Mouse (Mus musculus) thymus, postnatal 25 days (tissue): ENCODE measurements at regions not wholly inside any gene's neighbourhood (a gene's known extent, or its start where the extent isn't known, plus 50 kb on each side); places are given as distances from the start of the nearest gene placed in this dataset.

Experiments used
- DNase-seq: peaks from one replicate; pipeline ENCODE4 v3.0.0; 2022

DNA sequence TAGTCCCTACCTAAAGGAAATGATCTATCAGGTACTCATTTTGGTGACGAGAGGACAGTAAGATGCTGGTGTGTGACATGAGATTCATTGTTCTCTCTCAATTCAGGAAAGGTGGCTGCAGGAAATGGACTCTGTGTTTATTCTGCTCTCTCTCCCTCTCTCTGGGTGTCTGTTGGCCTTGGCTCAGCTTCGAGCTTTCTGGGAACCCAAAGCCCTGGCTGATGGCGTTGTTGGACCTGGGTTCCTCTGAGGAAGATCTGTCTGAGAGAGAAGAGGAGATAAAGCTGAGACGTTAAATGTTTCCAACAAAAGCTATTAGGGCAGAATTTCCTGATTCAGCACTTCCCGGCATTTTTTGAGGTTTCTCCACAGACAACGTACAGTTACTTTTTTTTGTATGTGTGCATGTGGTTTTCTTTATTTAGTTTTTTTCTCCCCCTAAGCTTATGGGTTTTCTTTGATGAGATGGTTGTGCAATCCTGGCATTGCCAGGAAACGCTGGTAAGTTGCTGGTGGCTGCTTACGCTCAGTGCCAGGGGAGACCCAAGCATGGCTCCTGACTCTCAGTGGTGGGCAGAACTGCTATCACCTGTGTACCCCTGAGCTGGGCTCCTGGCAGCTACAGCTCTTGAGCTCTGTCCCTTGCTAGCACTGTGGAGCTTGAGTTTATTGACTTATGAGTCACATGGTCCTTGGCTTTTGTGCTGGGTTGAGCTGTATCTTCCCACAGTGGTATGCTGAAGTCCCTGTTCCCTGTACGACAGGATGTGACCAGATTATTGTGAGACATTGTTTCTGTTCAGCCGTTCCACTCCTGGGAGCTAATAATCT, 249.8 kb downstream of the Gm10260 start:
- DNase-seq: no peak

DNA sequence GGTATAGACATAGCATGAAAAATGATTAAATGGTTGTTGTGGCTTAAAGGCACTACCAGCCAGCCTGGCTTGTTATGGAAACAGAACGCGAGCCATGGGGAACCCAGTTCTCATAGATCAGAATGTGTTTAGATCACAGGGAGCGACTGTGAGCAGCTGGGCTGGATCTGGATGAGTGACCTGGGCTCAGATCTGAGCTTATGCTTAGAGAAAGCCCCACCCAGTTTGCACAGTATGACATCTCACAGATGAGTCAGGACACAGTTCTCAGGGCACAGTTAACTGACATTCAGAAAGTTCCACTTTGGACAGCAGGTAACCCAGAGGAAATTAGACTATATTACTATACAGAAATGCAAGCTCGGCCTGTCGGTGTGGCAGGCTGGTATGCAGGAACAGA, 255.5 kb downstream of the Gm10260 start:
- DNase-seq: no peak

DNA sequence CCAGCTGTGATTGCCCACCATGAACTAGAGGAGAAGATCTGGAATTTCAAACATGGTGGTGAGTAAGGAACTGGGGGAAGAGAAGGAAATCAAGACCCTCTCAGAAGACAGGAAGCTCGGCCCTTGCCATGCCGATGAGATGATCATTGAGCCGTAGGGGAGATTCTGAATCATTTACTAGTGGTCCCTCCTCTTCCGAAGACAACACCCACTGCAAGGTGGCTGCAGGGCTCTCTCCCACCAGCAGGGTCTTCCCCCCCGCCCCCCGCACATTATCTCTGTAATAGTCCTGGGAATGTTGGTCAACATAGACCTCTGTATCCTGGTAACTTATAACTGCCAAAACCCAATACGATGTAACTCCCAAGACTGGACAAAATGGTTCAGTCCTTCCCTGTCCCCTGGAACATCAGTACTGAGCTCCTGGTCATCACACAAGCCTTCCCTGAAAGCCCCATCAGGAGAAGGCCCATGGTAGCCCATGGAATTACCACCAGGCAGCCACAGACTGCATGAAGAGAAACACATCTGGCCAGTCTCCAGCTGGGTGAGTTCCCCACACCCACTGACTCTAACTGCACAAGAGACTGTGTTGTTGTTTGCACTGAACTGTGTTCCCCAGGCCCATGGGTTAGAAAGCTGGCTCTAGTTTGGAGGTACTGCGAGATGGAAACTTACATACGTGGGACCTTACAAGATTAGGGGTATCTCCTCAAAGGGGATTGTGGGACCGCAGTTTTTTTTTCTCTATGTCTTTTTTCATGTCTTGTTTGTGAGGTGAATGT, 256.3 kb downstream of the Gm10260 start:
- DNase-seq: no peak

DNA sequence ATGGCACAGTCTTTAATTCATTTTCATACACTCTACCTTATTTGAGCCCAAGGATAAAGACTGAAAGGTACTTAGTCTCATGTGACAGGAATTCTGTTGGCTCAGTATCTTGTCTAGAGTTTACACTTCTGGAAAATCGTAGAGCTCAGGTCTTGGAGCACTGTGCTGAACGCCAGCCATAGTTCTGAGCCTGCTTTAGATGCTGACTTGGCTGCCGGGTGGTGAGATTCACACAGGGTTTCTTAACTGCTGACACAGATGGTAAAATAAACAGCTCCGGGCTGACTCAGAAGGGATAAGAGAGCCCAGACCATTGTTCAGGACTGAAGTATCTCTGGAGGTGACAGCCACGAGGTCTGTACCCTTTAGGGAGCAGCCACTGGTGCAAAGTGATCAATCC, 257.0 kb downstream of the Gm10260 start:
- no peak for DNase-seq

DNA sequence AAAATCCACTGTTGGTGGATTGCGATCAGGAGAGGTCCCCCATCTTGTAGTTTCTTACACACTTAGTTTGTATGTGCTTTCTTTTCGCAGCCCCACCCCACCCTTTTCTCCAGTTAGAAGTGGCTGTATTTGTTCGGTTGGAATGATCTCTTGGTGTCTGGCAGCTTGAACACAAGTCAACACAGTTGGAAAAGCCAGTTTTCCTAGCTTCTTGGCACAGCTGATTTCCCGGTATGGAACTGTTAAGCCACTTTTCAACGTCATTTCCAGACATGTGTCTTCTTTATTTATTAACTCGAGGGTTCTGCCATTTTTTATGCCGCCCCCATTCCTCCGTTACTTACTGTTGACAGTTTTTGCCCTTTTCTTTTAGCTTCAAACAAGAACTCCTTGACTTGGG, 259.2 kb downstream of the Enc1 start:
- DNase-seq: no peak

DNA sequence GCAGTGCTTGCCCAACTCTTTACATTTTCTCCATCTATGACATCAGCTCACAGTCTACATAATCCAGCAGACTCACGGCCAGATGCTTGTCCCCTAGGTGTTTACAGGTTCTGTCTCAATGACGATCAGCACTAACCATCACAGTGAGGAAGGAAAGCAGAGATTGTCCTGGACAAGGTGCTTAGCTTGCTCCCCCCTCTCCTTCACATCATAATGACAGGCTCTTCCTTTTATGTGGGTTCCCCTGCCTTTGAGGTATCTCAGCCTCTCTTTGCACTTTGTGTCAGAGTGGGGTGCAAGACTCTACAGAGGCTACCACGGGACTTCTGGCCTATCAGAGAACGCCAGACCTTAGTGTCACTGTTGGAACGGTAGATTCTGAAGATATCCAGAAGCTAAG, 258.1 kb downstream of the Enc1 start:
- peak; percentile 19 for DNase-seq

DNA sequence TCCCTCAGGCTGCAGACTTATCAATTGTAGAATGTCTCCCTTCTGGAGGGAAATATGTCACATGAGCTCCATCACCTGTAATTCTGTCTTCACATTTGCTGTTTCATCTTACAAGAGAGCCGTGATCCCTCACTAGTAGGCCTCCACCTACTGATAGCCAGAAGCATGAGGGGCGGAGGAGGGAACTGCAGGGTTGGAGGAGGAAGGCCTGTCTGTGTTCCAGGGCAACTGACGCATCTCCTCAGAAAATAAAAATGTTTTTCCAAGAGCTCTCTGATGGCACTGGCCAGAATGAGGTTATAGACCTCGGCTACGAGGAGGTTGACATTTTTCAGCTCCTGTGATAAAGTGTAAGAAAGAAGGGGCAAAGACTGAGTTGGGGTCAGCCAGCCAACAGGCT, 257.0 kb downstream of the Enc1 start:
- no peak for DNase-seq

DNA sequence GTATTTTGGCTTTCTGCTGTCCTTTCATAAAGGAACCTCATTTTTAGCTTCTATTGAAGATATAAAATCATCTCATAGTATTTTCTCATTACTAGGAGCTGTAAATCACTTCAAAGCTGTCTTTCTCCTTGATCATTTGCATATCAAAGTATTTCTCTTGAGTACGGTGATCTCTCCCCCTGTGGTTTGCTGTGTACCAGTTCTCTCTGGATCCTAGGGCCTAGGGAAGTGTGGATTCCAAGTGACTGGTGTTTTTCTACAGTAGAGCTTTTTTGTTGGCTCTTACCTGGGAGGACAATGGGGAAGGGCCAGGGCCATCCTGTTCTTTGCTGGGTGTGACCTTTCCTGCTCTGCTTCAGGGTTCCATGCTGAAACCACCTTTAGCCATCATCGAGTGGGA, 253.9 kb downstream of the Enc1 start:
- no peak for DNase-seq

DNA sequence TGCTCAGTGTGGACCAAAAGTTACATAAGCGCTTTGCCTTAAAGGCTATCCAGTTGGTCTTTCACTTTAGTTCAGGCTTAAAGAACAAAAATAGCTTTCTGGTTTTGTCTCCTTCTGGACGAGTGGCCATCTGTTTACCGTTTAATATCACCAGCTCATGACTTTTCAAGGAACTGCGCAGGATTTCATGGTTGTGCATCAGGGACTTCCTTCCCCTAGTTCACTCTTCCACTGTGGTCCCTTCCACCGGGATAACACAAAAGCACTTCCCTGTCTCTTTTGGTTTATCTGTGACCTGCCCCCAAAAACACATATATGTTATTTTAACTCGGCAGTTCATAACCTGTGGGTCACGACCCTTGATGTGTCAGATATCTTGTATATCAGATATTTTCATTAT, 252.9 kb downstream of the Enc1 start:
- DNase-seq: no peak

DNA sequence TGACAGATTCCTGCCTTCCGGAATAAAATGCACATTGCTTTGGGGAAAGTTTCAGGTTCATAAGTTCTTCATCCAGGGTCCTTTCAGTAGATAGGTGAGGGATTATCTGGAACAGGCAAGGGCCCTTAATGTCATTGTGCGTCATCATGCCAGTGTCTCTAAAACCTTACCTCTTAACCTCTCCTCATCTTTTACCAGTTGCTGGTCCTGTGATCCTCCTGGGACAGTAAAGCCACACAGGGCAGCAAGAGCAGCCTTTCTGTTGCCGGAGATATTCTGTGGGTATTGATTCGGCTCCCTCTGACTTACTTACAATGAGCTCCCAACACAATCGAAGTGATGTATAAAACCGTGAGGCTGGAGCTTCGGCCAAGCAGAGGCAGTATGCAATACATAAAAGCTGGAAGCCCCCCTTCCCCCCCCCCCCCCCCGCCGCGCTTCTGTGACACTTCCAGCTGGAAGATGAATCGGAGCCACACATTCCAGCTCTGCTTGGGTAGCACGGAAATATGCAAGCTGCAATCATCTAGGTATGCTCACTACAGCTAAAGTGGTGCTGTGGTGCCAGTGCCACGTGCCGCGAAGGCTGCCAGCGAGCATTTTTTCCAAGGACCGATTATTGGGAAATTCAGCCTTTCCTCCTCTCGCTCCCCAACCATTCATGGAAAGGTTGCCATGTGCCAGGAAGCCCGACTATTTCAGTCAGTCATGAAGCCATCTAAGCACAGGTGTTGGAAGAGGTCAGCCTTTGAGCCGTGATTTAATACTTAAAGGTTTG, 252.2 kb downstream of the Enc1 start:
- DNase-seq: no peak

DNA sequence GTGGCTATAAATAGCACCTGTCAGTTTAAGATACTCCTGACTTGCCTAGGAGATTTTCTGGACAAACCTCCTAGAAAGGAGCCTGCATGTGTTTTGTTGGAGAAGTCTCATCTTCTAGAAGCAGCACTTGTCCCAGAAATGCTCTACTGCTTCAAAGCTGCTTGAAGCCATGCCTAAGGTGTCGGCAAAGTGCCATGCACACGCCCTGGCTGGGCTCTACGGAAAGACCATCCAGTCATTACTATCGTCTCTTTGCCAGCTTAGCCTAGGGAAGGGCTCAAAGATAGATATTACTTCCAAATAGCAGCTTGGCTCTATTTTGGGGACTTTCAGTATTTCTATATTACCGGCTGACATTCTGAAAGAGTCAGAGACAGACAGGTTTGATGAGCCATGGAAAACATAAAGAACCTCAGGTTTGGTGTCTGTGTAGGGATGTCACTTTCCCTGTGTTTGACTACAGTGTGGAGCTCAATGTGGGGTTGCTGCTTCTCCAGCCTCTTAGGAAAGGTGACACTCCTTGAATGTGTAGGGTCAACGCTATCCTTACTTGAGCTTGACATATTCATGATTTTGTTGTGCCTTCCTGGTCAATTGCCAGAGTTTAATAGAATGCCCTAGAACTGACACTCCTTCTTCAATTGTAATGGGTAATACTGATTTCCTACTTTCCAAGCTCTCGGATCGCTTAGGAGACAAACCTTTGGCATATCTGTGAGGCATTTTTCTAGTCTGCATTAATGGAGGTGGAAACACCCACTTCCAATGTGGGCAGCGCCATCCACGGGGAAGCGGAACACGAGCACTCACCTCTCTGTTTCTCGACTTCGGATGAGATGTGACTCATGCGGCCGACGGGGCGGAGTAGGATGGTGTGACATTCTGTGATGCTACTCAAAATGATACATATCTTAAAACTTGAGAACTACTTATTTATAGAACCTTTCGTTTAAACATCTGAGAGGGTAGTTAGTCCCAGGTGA, 251.3 kb downstream of the Enc1 start:
- no peak for DNase-seq

DNA sequence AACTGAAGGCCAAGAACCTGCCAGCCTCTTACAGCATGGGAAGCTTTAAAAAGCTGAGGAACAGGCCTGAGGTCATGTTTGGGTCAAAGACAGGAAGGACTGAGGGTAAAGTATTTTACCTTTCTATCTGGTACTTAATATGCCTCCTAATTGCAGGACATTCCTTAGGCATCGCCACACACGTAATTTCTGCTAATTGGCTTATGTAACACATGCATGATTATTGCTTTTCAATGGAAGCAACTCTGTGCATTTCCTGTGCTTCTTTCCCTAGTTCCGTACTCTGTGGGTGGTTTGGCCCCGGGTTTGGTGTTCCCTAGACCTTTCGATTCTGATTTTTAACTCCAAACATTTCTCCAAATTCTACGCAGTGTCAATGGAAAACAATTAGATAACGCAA, 249.2 kb downstream of the Enc1 start:
- DNase-seq: no peak

DNA sequence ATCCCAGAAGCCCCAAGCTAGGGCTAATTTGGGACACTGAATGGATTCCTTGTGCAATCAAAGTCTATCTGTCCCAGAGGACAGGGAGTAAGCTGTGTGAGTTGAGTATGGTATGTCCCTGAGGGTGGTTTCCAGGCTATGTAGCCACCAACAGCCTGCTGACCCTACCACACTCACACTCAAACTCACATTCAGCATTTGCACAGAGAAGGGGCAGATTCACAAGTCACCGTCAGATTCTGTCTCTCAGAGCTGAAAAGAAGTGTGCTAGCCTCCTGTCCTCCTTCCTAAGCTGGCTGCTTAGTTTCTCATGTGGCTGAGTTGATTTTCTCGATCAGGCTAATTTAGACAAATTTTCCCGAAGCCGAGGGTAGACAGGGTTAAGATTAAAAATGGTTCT, 248.8 kb downstream of the Enc1 start:
- no peak for DNase-seq

DNA sequence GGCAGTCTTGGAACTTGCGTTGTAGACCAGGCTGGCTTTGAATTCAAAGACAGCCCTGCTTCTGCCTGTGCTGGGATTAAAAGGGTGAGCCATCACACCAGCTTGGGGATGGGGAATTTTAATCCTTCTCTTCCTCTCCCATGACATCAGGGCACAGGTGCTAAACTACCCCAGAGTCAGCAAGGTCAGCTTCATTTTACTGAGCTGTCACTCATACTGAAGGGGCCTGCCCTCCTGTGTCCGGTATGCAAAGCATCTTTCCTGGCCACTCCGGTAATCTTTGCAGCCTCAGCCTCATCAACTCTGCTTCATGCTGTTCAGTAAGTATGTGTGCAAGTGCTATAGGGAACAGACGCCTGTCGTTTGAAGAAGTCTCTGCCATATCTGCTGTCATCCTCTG, 248.1 kb downstream of the Enc1 start:
- no peak for DNase-seq

DNA sequence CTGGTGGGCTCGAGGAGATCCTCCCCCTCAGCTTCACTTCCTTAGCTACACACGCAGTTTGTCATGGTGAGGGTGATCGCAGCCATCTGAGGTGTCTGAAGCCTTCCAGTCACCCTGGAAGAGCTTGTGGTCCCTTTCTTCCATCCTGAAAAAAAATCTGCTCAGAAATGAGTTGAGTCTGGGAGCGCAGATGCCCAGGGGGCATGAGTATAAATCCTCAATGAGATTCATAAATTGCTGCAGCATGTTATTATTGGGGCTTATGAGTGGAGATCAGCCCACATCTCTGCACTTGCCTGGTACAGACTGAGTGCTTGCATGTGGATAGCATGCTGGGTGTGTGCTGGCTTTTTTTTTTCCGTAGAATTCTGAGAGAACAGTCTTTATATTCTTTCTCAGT, 247.6 kb downstream of the Enc1 start:
- no peak for DNase-seq

DNA sequence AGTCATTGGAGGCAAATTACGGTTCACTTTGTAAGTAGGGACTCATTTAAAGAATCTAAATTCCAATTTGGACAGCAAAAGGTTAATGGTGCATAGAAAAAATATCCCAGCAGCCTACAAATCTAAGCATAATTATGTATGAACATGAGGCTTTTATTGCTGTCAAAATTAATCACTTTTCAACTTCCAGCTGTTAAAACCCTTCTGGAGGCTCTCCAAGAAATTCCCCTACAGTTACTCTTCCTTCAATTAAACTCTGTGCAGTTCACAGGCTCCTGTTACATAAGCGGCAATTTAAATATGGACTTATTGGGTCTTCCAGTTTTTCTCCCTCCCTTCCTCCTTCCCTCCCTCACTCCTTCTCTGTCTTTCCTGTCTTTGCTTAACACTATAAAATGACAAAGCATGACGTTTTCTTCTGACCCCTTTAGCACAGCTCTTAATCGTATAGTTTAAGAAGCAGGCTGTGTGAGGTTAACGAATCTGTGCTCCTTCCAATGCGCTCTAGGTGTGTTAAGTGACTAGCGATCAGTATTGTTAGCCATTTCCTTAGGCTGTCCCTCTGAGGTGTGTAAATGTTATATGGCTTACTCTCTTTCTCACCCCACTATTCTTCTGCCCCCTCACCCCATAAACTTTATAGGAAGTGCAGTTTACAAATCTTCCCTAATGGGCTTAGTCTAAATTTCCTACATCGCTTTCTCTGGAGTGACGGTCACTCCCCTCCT, 247.0 kb downstream of the Enc1 start:
- no peak for DNase-seq

DNA sequence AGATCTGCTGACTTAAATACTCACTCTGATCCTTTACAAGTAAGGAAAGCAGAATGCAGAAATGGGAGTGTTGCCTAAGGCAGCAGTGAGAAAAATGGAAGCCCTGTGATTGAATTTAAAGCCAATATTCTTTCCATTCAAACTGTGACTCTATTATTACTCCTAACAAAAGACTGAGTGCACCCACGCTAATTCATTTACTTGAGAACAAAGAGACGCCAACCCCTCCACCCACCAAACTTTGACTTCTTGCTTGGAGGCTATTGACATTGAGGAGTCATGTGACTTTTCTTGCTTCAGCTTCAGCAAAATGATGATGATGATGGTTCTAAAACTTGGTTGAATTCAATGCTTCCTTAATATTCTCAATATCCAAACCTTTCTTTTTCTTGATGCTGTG, 245.6 kb downstream of the Enc1 start:
- DNase-seq: no peak

DNA sequence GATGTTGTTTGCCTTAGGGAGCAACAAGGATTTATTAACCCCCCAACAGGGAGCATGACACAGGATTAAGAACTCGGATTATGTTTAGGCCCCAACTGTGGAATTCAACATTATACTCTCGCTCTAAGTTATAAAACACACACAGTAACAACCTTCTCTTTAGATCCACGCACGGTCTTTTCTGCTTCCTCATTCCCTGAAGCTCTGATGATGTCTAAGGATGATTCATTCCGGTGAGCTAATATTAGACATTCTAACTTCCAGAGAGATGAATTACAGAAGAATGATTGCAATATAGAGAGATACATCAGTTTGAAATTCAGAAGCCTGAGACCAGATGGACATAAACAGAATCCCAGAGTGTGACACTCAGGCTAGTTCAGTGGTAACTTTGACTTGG, 245.0 kb downstream of the Enc1 start:
- DNase-seq: no peak

DNA sequence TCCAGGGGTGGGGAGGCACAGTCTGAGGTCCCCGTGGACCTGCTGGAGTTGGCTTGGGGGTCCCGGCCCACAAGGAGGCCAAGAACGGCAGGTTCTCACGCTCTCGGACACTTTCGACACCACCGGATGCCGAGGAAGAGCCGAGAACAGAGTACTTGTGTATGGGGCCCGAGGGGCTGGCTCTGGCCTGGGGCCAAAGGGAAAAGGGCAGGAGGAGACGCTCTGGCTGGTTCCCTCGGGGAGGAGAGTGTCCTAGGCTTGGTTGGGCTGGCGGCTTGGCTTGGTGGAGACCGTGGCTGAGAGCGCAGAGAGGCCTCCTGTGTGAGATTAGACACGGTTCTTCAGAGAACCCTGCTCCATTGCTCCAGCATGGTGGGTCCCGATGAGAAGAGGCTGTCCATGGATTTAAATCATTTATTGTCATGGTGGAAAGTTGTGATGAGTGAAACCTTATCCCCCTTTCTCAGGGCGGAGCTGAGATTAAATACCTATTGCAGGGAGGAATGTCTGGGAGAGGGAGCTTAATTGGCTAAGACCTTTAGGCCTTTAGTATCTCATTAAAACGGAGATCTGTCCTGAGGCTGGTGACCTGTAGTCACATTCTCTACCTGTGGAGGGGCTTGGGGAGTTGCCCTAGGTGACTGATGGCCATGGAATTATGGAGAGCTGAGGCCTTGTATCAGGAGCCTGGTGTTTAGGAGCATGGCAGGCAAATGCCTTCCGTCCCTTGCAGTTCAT, 244.1 kb downstream of the Enc1 start:
- no peak for DNase-seq

DNA sequence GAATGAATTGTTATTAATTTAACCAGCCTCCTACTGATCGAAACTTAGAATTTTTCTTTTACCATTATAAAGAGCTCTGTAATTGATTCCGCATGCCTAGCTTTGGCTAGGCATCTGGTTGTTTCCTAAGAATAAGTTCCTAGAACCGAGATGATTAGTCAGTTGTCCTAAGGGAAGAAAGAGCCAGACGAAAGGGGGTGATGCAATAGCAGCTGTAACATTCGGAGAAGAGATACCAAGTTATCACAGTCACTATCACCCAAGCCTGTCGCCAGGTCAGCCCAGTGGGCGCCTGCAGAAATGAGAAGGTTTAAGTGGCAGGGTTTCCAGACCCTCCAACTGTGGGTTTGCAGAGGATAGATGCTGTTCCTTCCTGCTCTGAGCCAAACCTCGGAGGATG, 242.8 kb downstream of the Enc1 start:
- no peak for DNase-seq

DNA sequence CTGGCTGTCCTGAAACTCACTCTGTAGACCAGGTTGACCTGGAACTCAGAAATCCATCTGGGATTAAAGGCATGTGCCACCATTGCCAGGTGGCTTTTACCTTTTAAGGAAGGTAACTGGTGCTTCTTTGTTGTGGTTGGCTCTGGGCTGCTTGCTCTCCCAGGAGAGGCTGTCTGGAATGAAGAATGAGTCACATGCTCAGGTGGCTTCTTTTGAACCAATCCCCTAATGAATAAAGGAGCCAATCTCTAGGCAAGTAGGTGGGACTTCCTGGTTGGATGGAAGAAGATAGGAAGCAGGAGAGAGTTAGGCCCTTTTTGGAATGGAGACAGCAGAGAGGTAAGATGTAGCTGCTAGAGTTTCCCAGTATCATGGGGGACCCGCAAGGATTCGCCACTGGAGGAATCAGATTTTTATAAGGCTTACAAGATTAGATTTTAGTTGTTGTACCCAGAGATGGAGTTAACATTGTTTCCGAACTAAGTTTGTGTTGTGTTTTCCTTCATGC, 241.6 kb downstream of the Enc1 start:
- DNase-seq: no peak
